Mouse (Mus musculus) bone marrow macrophage, adult 2 months (primary cell): ENCODE results near the gene Nhsl2.

ENCODE experiments used
- CTCF ChIP-seq: IDR thresholded peaks from 2 replicates; pipeline ENCODE4 v1.5.1; 2012; ENCODE audit warnings: low read depth, mild to moderate bottlenecking, low read length, moderate library complexity
- POLR2A ChIP-seq: IDR thresholded peaks from 2 replicates; pipeline ENCODE4 v1.6.1; 2012; ENCODE audit warnings: mild to moderate bottlenecking, low read depth, low read length, borderline replicate concordance

DNA sequence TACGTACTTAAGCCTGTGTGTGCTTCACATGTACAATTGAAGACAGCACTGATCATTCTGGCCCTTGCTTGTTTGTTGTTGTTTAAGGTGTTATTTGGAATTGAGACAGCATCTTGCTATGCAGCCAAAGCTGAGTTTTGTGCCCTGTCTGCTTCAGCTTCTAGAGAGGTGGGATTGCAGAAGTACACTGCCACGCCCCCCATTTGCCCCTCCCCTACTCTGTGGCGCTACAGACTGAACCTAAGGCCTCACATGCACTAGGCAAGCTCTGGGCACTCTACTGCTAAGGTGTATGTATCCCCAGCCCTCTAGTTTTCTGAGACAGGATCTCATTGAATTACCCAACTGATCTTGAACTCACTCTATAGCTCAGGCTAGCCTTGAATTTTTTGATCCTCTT lies 186.5 kb downstream of the Nhsl2 start:
- TF ChIP-seq CTCF: no peak
- no peak for TF ChIP-seq POLR2A
